Mouse (Mus musculus) stomach, embryonic 15.5 days (tissue): ENCODE results near the gene Igbp1b. TPM values are rescaled to one million over a fixed set of nuclear protein-coding genes. Genes with fewer than 3 reads are reported as not detected.

Source experiments
- ATAC-seq: fragments of 200-750 bp; cut with Nextera tagmentation; 2 replicates; pipeline ENCODE4 v1.8.0; 2017; ENCODE audit warnings: low read depth, moderate number of reproducible peaks, moderate TSS enrichment; ENCODE audit not compliant: insufficient read depth, low FRiP score
- H3K27ac ChIP-seq: fragments of 300-500 bp; sonication (generic); 2 replicates; pipeline ENCODE4 v1.5.1; 2015; ENCODE audit warnings: mild to moderate bottlenecking, inconsistent platforms
- H3K27me3 ChIP-seq: fragments of 300-500 bp; sonication (generic); replicated peaks from 2 replicates; pipeline ENCODE4 v1.6.1; 2015; ENCODE audit warnings: inconsistent platforms
- H3K36me3 ChIP-seq: fragments of 300-500 bp; sonication (generic); 2 replicates; pipeline ENCODE4 v1.6.1; 2015; ENCODE audit warnings: inconsistent platforms
- H3K4me1 ChIP-seq: fragments of 300-500 bp; sonication (generic); 2 replicates; pipeline ENCODE4 v1.6.1; 2015; ENCODE audit warnings: inconsistent platforms
- H3K4me2 ChIP-seq: fragments of 300-500 bp; sonication (generic); 2 replicates; pipeline ENCODE4 v1.6.1; 2015; ENCODE audit warnings: mild to moderate bottlenecking, inconsistent platforms
- H3K4me3 ChIP-seq: fragments of 300-500 bp; sonication (generic); replicated peaks from 2 replicates; pipeline ENCODE4 v1.5.1; 2015; ENCODE audit warnings: inconsistent platforms
- H3K9ac ChIP-seq: fragments of 300-500 bp; sonication (generic); 2 replicates; pipeline ENCODE4 v1.6.1; 2015; ENCODE audit warnings: inconsistent platforms
- H3K9me3 ChIP-seq: fragments of 300-500 bp; sonication (generic); 2 replicates; pipeline ENCODE4 v1.6.1; 2016; ENCODE audit warnings: inconsistent platforms
- WGBS: fragments of 180-500 bp; shearing (Covaris S2); methylation state at CpG from one replicate; pipeline ENCODE4 v1.1.7; 2015; 5-methylcytosine and 5-hydroxymethylcytosine counted together
- polyA plus RNA-seq: library from polyadenylated mRNA; unstranded; fragments of >200 nt; fragmentation: Nextera tagmentation; extraction: Ambion mirVana; gene quantifications from 2 replicates; pipeline ENCODE4 v1.2.1, GENCODE M21; 2015

Igbp1b gene
- polyA plus RNA-seq, result not detected in 2 replicates

DNA sequence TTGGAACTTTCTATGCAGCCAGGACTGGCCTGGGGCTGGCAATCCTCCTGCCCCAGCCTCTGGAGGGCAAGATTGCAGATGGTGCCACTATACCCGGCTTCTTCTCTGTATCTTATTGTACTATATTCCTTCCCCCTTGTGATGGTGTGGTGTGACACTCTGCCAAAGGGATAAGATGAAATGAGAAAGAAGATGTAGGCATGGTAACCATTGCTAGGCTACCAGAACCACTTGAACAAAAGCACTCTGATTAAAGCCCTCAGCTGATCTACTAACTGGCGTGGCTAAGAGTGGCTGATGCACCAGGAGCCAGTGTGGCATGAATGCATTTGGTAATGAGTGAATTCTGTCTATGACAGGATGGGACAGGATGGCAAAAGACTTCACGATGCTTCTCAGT, at the start of gene Igbp1b:
Igbp1b (minus strand) TSS at position 29 of the 400 bp plus-strand sequence.
- H3K4me1 ChIP-seq, result no peaks in the 10 kb centered on the region
- WGBS, result 84% methylated on average over 3 of the region's 3 CpGs
- H3K9ac ChIP-seq, result no peak within 1 kb of the TSS
- no peak within 1 kb of the TSS for H3K4me2 ChIP-seq
- no peaks in the 10 kb centered on the region for H3K9me3 ChIP-seq
- no peak within 1 kb of the TSS for H3K4me3 ChIP-seq
- no peaks in the 10 kb centered on the region for H3K27me3 ChIP-seq
- no peak within 1 kb of the TSS for H3K27ac ChIP-seq
- no peak for ATAC-seq
- H3K36me3 ChIP-seq, result no peaks in the 10 kb centered on the region

DNA sequence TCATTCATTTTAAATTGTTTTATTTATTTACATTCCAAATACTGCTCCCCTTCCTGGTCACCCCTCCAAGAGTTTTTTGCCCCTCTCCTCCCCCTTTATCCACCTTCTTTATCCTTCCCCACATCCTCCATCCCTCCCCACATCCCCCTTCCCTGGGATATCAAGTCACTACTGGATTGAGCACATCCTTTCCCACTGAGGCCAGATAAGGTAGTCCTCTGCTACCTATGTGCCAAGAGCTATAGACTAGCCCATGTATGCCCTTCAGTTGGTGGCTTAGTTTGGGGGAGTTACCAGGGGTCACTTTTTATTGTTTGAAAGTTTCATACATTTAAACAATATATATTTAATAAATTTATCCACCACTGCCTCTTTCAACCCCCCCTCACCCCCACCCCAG, 24.6 kb upstream of the Igbp1b start:
- no peaks in the 10 kb centered on the region for H3K4me1 ChIP-seq
- no peak for ATAC-seq

DNA sequence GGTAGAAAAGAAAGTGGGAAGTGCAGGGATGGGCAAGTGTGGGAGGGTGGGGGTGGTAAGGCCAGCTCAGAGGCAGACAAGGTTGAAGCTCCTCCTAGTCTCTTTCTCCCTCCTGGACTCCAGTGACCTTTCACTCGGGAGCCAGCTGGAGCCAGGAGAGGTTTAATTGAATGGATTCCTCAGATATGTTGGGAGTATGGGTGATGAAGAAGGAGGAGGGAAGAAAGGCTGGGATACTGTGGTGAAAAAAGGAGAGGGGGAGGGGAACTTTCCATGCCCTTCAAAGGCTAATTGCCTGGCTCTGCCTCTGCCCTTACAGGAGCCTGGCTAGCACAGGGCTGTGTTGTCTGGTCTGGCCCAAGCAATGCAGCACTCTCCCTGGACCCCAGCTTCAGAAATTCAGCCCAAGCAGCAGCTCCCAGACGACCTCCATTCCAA, 14.4 kb upstream of the Igbp1b start:
- ATAC-seq, result no peak
- no peak overlapping the region for H3K27ac ChIP-seq
- WGBS, result 11% methylated on average over 2 of the region's 2 CpGs
- no peak overlapping the region for H3K9ac ChIP-seq
- no peaks in the 10 kb centered on the region for H3K4me1 ChIP-seq
- no peaks in the 10 kb centered on the region for H3K36me3 ChIP-seq
- no peak overlapping the region for H3K4me2 ChIP-seq
- no peaks in the 10 kb centered on the region for H3K9me3 ChIP-seq
- no peaks in the 10 kb centered on the region for H3K27me3 ChIP-seq
- H3K4me3 ChIP-seq, result no peak overlapping the region

More for the DNA sequence above, 24.6 kb upstream of the Igbp1b start:
- Histone ChIP-seq H3K9ac (no peak overlapping the region), H3K27me3 (no peaks in the 10 kb centered on the region), H3K4me2 (no peak overlapping the region), H3K9me3 (no peaks in the 10 kb centered on the region), H3K27ac (no peak overlapping the region), H3K4me3 (no peak overlapping the region), H3K36me3 (no peaks in the 10 kb centered on the region)

DNA sequence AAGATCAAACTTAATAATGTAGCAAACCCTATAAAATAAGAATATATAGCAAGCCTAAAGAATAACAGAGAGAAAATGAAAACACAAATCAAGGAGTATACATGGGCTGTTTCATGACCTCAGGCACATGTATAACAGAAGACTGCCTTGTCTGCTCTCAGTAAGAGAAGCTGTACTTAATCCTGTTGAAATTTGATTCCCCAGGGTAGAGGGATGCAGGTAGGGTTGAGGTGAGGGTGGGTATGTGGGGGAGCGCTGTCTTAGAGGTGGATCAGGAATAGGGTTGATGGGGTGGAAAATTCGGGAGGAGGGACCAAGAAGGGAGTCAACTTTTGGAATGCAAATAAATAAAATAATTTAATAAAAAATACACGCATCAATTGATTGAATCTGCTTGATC, 7.1 kb upstream of the Igbp1b start:
- Histone ChIP-seq H3K4me3 (no peak overlapping the region), H3K9me3 (no peaks in the 10 kb centered on the region), H3K4me2 (no peak overlapping the region), H3K27me3 (no peaks in the 10 kb centered on the region), H3K36me3 (no peaks in the 10 kb centered on the region), H3K27ac (no peak overlapping the region), H3K4me1 (no peaks in the 10 kb centered on the region), H3K9ac (no peak overlapping the region)
- no peak for ATAC-seq
- WGBS, result 72% methylated on average over 3 of the region's 3 CpGs

DNA sequence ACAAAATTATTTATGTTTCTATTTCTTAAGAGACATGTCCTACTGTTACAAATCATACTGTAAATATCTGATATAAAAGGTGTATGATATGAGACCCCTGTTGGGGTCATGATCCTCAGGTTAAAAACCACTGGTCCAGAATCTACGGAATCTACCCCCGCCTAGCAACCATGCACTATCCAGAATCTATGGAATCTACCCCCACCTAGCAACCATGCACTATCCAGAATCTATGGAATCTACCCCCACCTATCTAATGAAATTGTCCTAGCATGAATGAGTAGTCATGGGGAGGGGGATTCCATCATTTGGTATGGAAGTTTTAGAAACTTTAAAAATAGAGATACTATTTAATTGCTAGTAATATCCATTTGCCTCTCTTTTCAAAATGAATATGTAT, 12.7 kb downstream of the Igbp1b start:
- no peak for ATAC-seq
- Histone ChIP-seq H3K9ac (no peak overlapping the region), H3K9me3 (no peaks in the 10 kb centered on the region), H3K4me2 (no peak overlapping the region), H3K27ac (no peak overlapping the region), H3K36me3 (no peaks in the 10 kb centered on the region), H3K4me3 (no peak overlapping the region), H3K4me1 (no peaks in the 10 kb centered on the region), H3K27me3 (no peaks in the 10 kb centered on the region)
- WGBS, result 90% methylated on average over 2 of the region's 2 CpGs

DNA sequence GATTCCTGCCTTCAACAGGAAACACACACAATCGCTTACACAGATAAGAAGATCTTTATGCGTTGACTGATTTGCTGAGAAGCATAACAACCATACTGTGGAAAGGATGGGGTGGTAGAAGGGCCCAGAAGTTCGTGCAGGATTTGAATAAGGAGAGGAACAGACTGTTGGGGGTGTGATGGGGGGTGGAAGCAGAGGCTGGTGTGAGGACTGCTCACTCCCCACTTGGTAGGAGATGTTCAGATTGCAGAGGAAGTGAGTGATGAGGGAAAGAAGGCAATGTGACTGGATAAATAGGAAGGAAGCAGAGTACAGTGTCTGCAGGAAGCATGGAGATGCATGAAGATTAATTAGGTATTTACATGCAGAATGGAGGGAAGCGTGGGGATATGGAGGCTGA, 19.0 kb downstream of the Igbp1b start:
- 47% methylated on average over 4 of the region's 4 CpGs for WGBS
- Histone ChIP-seq H3K36me3 (no peaks in the 10 kb centered on the region), H3K27me3 (no peaks in the 10 kb centered on the region), H3K9me3 (no peaks in the 10 kb centered on the region), H3K27ac (no peak overlapping the region), H3K4me3 (no peak overlapping the region), H3K9ac (no peak overlapping the region), H3K4me1 (no peaks in the 10 kb centered on the region), H3K4me2 (no peak overlapping the region)
- no peak for ATAC-seq

DNA sequence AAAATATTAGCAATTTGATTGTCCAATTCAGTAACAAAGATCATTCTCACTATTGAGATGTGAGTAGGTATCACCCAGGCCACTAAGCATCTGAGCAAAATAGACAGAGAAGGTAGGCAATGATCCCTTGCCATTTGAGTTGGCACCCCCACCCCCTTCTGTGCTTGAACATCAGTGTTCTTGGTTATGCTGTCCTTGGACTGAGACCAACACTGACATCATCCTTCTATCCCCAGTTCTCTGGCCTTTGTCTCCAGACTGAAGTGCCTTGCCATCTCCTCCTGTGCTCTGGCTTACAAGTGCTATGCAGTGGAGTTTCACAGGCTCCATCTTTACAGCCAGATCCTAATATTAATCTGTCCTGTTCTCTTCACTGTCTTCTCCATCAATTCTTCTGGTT, 37.6 kb downstream of the Igbp1b start:
- Histone ChIP-seq H3K27me3 (no peaks in the 10 kb centered on the region), H3K4me3 (no peak overlapping the region), H3K9me3 (no peaks in the 10 kb centered on the region), H3K4me2 (no peak overlapping the region), H3K9ac (no peak overlapping the region), H3K27ac (no peak overlapping the region), H3K4me1 (no peaks in the 10 kb centered on the region), H3K36me3 (no peaks in the 10 kb centered on the region)
- no peak for ATAC-seq

DNA sequence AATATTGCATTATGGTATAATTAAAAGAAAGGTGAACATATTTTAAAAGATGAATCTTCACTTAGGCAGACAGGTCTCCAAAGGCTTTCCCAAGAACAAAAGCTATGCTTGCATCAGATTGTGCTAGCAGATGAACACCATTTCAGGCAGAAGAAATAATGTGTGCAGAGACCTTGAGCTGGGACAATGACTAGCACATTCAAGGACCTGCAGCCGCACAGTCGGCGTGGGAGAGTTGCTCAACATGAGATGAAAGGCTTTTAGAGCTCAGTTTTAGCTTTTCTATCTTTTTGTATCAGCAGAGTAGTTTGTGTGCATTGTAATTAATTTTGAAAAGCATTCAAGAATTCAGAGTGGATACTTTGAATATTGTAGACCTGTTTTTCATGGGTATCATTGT, 39.9 kb downstream of the Igbp1b start:
- 85% methylated on average over 3 of the region's 3 CpGs for WGBS
- H3K36me3 ChIP-seq, result no peaks in the 10 kb centered on the region
- H3K27ac ChIP-seq, result no peak overlapping the region
- no peak overlapping the region for H3K9ac ChIP-seq
- no peak for ATAC-seq
- H3K4me2 ChIP-seq, result no peak overlapping the region
- H3K27me3 ChIP-seq, result no peaks in the 10 kb centered on the region
- no peaks in the 10 kb centered on the region for H3K9me3 ChIP-seq
- H3K4me1 ChIP-seq, result no peaks in the 10 kb centered on the region
- H3K4me3 ChIP-seq, result no peak overlapping the region

Other genes with a start within 250 kb of the Igbp1b start
- gene Lmo3, start 76.6 kb downstream of the Igbp1b start, polyA plus RNA-seq, result 6.3 and 9.4 TPM in 2 replicates